Mouse (Mus musculus): ENCODE results near the gene Tgfb3. TPM values are rescaled to one million over a fixed set of nuclear protein-coding genes. Genes with fewer than 3 reads are reported as not detected.

The Tgfb3 gene
- polyA plus RNA-seq, 1 experiment from 2014 or later, result 31.1 TPM

DNA sequence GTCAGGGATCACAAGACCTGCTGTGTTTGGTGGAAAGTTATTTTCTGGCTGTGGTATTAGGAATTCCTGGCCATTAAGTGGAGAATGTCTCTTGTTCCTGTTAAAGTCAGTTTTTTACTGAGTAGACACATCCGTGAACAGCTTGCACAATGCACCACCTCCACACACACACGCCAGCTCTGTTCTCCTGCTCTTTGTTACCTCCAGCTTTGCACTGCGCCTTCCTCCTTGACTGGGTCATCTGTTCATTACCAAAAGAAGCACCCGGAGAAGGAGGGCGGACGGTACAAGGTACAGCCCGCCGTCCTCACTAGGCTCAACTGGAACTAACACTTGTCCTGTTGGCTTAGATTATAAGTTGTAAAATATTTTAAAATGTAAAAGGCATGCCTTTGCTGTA is 23.8 kb upstream of the Tgfb3 start:
- Histone ChIP-seq H3K9me3 (replicated peaks) (no peaks in the 10 kb centered on the region), H3K4me2 (no peak overlapping the region), H3K4me3 (replicated peaks) (no peak overlapping the region), H3K27me3 (no peaks in the 10 kb centered on the region), H3K27ac (no peak overlapping the region), H3K4me1 (peaks cover 26% of the 10 kb centered on the region), H3K36me3 (no peaks in the 10 kb centered on the region), H3K9ac (no peak overlapping the region)
- no peak for ATAC-seq (replicated peaks; ENCODE audit: low FRiP score)
- 89% methylated on average over 8 of the region's 8 CpGs for WGBS

DNA sequence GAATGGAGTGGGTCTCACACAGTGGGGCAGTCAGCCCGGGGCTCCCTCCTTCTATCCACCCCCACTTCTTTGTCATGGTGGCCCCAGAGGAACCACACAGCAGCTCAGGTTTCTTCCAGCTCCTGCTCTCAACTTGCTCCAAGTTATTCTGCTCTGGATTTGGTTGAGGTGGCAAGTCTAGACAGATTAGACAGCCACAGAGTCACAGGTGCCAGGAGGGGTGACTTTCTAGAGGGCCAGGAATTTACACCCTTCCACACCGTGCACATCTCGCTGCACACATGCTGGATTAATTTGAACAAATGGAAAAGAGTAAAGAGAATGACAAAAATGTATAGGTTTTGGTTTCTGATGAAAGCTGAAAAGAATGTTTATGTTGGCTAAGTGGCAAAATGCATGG is 21.9 kb upstream of the Tgfb3 start:
- Histone ChIP-seq H3K4me3 (replicated peaks) (no peak overlapping the region), H3K36me3 (0 out of 2 replicates have a peak, but pooled peaks cover 3% of the 10 kb centered on the region), H3K27ac (no peak overlapping the region), H3K4me1 (peaks cover 22% of the 10 kb centered on the region), H3K27me3 (no peaks in the 10 kb centered on the region), H3K9ac (no peak overlapping the region), H3K9me3 (replicated peaks) (no peaks in the 10 kb centered on the region), H3K4me2 (no peak overlapping the region)
- 67% methylated on average over 3 of the region's 3 CpGs for WGBS
- ATAC-seq (replicated peaks; ENCODE audit: low FRiP score), result no peak

DNA sequence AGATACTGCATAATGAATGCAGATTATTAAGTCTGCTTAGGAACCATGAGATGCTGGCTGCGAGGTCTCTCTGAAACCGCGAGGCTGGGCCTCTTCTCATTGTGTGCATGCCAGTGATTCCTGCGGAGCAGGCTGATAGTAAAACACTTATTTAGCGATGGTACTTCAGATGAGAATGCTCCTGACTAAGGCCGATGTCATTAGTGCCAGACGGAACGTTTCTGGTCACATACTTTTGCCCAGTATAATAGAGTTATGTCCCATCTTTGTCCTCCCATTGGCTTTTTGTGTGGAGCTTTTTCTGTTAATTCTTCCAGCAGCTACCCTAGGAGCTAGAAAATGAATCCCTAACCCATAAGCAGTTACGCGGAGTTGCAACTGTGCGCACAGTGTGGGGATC is 18.9 kb upstream of the Tgfb3 start:
- Histone ChIP-seq H3K27me3 (no peaks in the 10 kb centered on the region), H3K9ac (no peak overlapping the region), H3K4me3 (replicated peaks) (no peak overlapping the region), H3K4me1 (no peaks in the 10 kb centered on the region), H3K27ac (no peak overlapping the region), H3K4me2 (no peak overlapping the region), H3K9me3 (replicated peaks) (no peaks in the 10 kb centered on the region), H3K36me3 (0 out of 2 replicates have a peak, but pooled peaks cover 3% of the 10 kb centered on the region)
- 85% methylated on average over 11 of the region's 11 CpGs for WGBS
- ATAC-seq (replicated peaks; ENCODE audit: low FRiP score), result no peak

DNA sequence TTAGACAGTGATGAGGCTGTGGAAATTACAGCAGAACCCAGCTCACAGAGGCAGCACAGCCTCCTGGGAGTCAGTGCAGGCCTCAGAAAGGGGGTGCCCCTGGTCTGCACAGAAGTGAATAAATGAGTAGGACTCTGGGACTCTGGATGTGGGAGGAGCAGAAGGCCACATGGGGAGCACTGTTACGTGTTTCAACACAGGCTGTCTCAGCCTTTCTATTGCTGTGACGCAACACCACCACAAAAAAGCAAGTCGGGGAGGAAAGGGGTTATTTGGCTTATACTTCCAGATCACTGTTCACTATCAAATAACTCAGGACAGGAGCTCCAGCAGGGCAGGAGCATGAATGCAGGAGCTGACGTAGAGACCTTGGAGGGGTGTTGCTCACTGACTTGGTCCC is 17.0 kb upstream of the Tgfb3 start:
- H3K36me3 ChIP-seq, result 0 out of 2 replicates have a peak, but pooled peaks cover 3% of the 10 kb centered on the region
- no peak overlapping the region for H3K27ac ChIP-seq
- H3K9ac ChIP-seq, result no peak overlapping the region
- H3K4me3 ChIP-seq (replicated peaks), result no peak overlapping the region
- H3K27me3 ChIP-seq, result no peaks in the 10 kb centered on the region
- no peaks in the 10 kb centered on the region for H3K9me3 ChIP-seq (replicated peaks)
- no peak for ATAC-seq (replicated peaks; ENCODE audit: low FRiP score)
- WGBS, result 90% methylated on average over 4 of the region's 4 CpGs
- H3K4me2 ChIP-seq, result no peak overlapping the region
- H3K4me1 ChIP-seq, result peaks cover 16% of the 10 kb centered on the region

GRCm38 (mm10) chr12:86094075-86094474 is 15.2 kb upstream of the Tgfb3 start:
- H3K9ac ChIP-seq, result no peak overlapping the region
- no peaks in the 10 kb centered on the region for H3K9me3 ChIP-seq (replicated peaks)
- WGBS, result 90% methylated on average over 4 of the region's 4 CpGs
- H3K4me3 ChIP-seq (replicated peaks), result no peak overlapping the region
- no peaks in the 10 kb centered on the region for H3K27me3 ChIP-seq
- peaks cover 16% of the 10 kb centered on the region for H3K4me1 ChIP-seq
- H3K27ac ChIP-seq, result no peak overlapping the region
- no peak for ATAC-seq (replicated peaks; ENCODE audit: low FRiP score)
- H3K4me2 ChIP-seq, result no peak overlapping the region
- H3K36me3 ChIP-seq, result peaks cover 14% of the 10 kb centered on the region; the same call in 1 of the 2 replicates

DNA sequence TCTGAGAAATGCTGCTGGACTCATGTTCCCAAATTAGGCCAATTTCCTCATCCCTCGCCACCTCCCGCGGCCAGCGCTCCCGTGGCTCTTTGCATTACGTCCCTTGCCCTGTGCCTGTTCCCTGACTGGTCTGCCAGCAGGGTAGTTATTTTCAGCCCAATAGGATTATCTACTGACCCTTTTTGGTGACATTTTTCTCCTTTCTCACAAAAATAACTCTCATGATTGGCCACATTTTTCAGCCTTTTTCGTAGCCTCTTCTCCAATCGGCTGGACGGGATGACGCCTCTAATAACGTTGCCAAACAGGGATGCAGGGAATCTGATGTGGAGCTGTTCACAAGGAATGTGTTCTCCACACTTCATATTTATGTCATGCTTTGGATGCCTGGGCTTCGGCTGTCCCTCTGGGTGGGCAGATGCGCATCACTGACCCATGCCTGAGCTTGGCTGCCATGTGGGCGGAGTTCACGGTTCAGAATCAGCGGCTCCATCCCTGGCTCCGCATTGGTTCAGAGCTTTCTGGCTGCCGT is 12.8 kb upstream of the Tgfb3 start:
- Histone ChIP-seq H3K4me1 (peaks cover 16% of the 10 kb centered on the region), H3K4me2 (peak overlapping the region; percentile 41), H3K36me3 (peaks cover 22% of the 10 kb centered on the region; the same call in 1 of the 2 replicates), H3K27ac (no peak overlapping the region), H3K9ac (no peak overlapping the region), H3K4me3 (replicated peaks) (no peak overlapping the region), H3K9me3 (replicated peaks) (no peaks in the 10 kb centered on the region), H3K27me3 (no peaks in the 10 kb centered on the region)
- WGBS, result 39% methylated on average over 18 of the region's 18 CpGs
- ATAC-seq (replicated peaks; ENCODE audit: low FRiP score), result peak; percentile 73

- H3K4me1 ChIP-seq, result peaks cover 16% of the 10 kb centered on the region
- no peak overlapping the region for H3K27ac ChIP-seq
- H3K27me3 ChIP-seq, result no peaks in the 10 kb centered on the region
- no peak overlapping the region for H3K4me2 ChIP-seq
- no peaks in the 10 kb centered on the region for H3K9me3 ChIP-seq (replicated peaks)
- ATAC-seq (replicated peaks; ENCODE audit: low FRiP score), result no peak
- peaks cover 29% of the 10 kb centered on the region for H3K36me3 ChIP-seq
- H3K9ac ChIP-seq, result no peak overlapping the region
- H3K4me3 ChIP-seq (replicated peaks), result no peak overlapping the region
- 79% methylated on average over 4 of the region's 4 CpGs for WGBS
Measured at GRCm38 (mm10) chr12:86090764-86091163, 11.9 kb upstream of the Tgfb3 start.

DNA sequence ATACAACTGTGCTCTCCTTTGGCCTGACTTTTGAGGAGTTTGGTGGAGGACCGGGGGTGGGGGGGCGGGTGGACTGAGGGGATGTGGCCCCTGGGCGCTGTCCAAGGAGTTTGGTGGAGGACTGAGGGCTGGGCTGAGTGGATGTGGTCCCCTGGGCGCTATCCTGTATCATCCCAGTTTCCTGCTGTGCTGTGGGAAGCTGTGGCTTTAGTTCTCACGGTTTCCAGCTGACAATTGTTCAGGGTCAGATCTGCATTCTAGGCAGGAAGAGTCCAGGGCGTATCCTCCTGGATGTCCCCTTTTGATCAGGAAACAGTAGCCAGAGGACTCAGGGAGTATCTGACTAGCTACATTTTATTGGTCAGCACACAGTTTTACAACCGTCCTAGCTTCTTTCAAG is 9.2 kb upstream of the Tgfb3 start:
- no peaks in the 10 kb centered on the region for H3K9me3 ChIP-seq (replicated peaks)
- WGBS, result 60% methylated on average over 7 of the region's 7 CpGs
- no peaks in the 10 kb centered on the region for H3K27me3 ChIP-seq
- H3K9ac ChIP-seq, result no peak overlapping the region
- no peak overlapping the region for H3K4me2 ChIP-seq
- ATAC-seq (replicated peaks; ENCODE audit: low FRiP score), result no peak
- peaks cover 34% of the 10 kb centered on the region for H3K36me3 ChIP-seq
- H3K4me1 ChIP-seq, result peaks cover 20% of the 10 kb centered on the region
- H3K27ac ChIP-seq, result peak overlapping the region; percentile 18; the same call in 1 of the 2 replicates
- no peak overlapping the region for H3K4me3 ChIP-seq (replicated peaks)

GRCm38 (mm10) chr12:86086550-86086949 is 7.7 kb upstream of the Tgfb3 start:
- peaks cover 34% of the 10 kb centered on the region for H3K36me3 ChIP-seq
- H3K27ac ChIP-seq, result no peak overlapping the region
- no peak overlapping the region for H3K9ac ChIP-seq
- H3K27me3 ChIP-seq, result no peaks in the 10 kb centered on the region
- H3K4me3 ChIP-seq (replicated peaks), result no peak overlapping the region
- WGBS, result 80% methylated on average over 8 of the region's 8 CpGs
- H3K4me1 ChIP-seq, result peaks cover 12% of the 10 kb centered on the region
- ATAC-seq (replicated peaks; ENCODE audit: low FRiP score), result no peak
- no peaks in the 10 kb centered on the region for H3K9me3 ChIP-seq (replicated peaks)
- H3K4me2 ChIP-seq, result no peak overlapping the region

- peaks cover 4% of the 10 kb centered on the region; the same call in 1 of the 2 replicates for H3K27me3 ChIP-seq
- no peaks in the 10 kb centered on the region for H3K9me3 ChIP-seq (replicated peaks)
- H3K9ac ChIP-seq, result no peak overlapping the region
- H3K27ac ChIP-seq, result no peak overlapping the region
- peaks cover 34% of the 10 kb centered on the region for H3K36me3 ChIP-seq
- no peak for ATAC-seq (replicated peaks; ENCODE audit: low FRiP score)
- 88% methylated on average over 7 of the region's 7 CpGs for WGBS
- H3K4me2 ChIP-seq, result no peak overlapping the region
- peaks cover 7% of the 10 kb centered on the region for H3K4me1 ChIP-seq
- H3K4me3 ChIP-seq (replicated peaks), result no peak overlapping the region
Measured at GRCm38 (mm10) chr12:86085873-86086272, 7.0 kb upstream of the Tgfb3 start.

DNA sequence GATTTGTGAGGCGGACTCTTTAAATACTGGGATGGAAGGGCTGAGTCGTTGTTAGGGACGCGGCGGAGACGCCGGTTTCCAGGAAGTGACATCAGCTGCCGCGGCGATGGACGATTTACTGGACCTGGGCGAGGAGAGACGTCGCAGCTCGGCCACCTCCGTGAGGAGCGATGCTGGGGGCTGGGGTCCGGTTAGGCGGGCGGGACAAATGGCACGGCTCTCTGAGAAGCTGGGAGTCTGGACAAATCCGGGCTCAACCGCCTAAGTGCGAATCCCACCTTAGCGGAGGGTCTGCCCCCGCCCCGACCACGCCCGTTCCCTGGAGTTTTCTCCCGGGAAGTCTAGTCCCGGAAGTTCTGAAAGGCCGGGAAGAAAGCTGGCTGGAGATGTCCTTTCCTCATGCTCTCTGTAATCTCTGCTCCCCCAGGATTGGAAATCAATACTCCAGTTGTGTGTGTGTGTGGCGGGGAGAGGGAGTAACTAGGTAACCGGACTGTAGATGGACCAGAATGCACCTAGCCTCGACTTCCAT is 3.7 kb upstream of the Tgfb3 start, which contains the start of gene Ift43:
Gene Ift43 (plus strand): TSS at position 61 of the 532 bp plus-strand sequence.
- peaks cover 18% of the 10 kb centered on the region for H3K4me1 ChIP-seq

GRCm38 (mm10) chr12:86079202-86079667 is 394 bp upstream of the Tgfb3 start:
- Histone ChIP-seq H3K27ac (peak overlapping the region; percentile 92), H3K9me3 (replicated peaks) (no peaks in the 10 kb centered on the region), H3K4me1 (peaks cover 42% of the 10 kb centered on the region), H3K4me3 (replicated peaks) (peak overlapping the region; percentile 55), H3K4me2 (peak overlapping the region; percentile 82), H3K9ac (peak overlapping the region; percentile 63), H3K27me3 (peaks cover 14% of the 10 kb centered on the region; the same call in 1 of the 2 replicates), H3K36me3 (no peaks in the 10 kb centered on the region)
- under 1% methylated on average over 31 of the region's 31 CpGs for WGBS
- ATAC-seq (replicated peaks; ENCODE audit: low FRiP score), result peak; percentile 78

More for the DNA sequence above, 3.7 kb upstream of the Tgfb3 start, which contains the start of gene Ift43:
- H3K9me3 ChIP-seq (replicated peaks), result no peaks in the 10 kb centered on the region
- ATAC-seq (replicated peaks; ENCODE audit: low FRiP score), result peak; percentile 61
- WGBS, result under 1% methylated on average over 35 of the region's 35 CpGs
- peak within 1 kb of the TSS; percentile 62 for H3K4me3 ChIP-seq (replicated peaks)
- peak within 1 kb of the TSS; percentile 80 for H3K4me2 ChIP-seq
- peak within 1 kb of the TSS; percentile 61 for H3K9ac ChIP-seq
- peaks cover 19% of the 10 kb centered on the region for H3K36me3 ChIP-seq
- peaks cover 7% of the 10 kb centered on the region; the same call in 1 of the 2 replicates for H3K27me3 ChIP-seq
- H3K27ac ChIP-seq, result peak within 1 kb of the TSS; percentile 32; the same call in 1 of the 2 replicates

All from kidney, embryonic 15.5 days (tissue).